8 mouse cellular contexts compared by ENCODE assay signal in genomic region chr9:21322211-21322916, GRCm38 (mm10). TPM values are rescaled to one million over a fixed set of nuclear protein-coding genes. Genes with fewer than 3 reads are reported as not detected.
DNase-seq lines count a peak whose midpoint lies in the region; ATAC-seq lines count a peak whose summit lies in the region.

No protein-coding gene starts in this region.

- DNase-seq in left cerebral cortex, adult 18-20 months (ENCODE audit: low spot score in 2 of 2), result peak; percentile 30 to 35
- DNase-seq in left cerebral cortex, adult 8-10 months (ENCODE audit: low spot score in 2 of 2), result no peak
- DNase-seq in ZHBTc4 (ENCODE audit: low read depth, low spot score), result peak; percentile 53
- DNase-seq in thymus, postnatal 36 days, result peak; percentile 69 to 81
- no peak for DNase-seq in testis, postnatal 14 days (ENCODE audit: low spot score)
- no peak for DNase-seq in urinary bladder, adult 2 months (ENCODE audit: low spot score)

- H3K4me2 ChIP-seq in heart, embryonic 16.5 days (ENCODE audit: low read depth, low read length), result peak overlapping the region; percentile 95

- peaks cover 67% of the 10 kb centered on the region for H3K79me2 ChIP-seq in macrophage (ENCODE audit: inconsistent target)

- H3K9me3 ChIP-seq in heart, embryonic 16.5 days (replicated peaks; ENCODE audit: control insufficient read depth, low read length), result no peaks in the 10 kb centered on the region; the same call in 1 of the 2 replicates

- WGBS in heart, embryonic 16.5 days, result 68% methylated on average over 19 of the region's 19 CpGs
- WGBS in macrophage (ENCODE audit: missing documents), result 51% methylated on average over 19 of the region's 19 CpGs

- peaks cover 2% of the 10 kb centered on the region; the same call in 1 of the 2 replicates for H3K36me3 ChIP-seq in heart, embryonic 16.5 days (ENCODE audit: control insufficient read depth, insufficient read depth)
- no peaks in the 10 kb centered on the region for H3K36me3 ChIP-seq in macrophage (ENCODE audit: inconsistent target)

- peaks cover 26% of the 10 kb centered on the region for H3K4me1 ChIP-seq in heart, embryonic 16.5 days (ENCODE audit: control insufficient read depth, insufficient read depth, low read length)

- no peak for ATAC-seq in heart, embryonic 16.5 days (replicated peaks; ENCODE audit: extremely low read depth, insufficient read depth, low FRiP score)

- no peaks in the 10 kb centered on the region for H3K27me3 ChIP-seq in heart, embryonic 16.5 days (ENCODE audit: control insufficient read depth, insufficient read depth, low read length)

- peak overlapping the region; percentile 90 for H3K9ac ChIP-seq in heart, embryonic 16.5 days (ENCODE audit: low read length)

- H3K4me3 ChIP-seq in heart, embryonic 16.5 days (ENCODE audit: low read length), result peak overlapping the region; percentile 92
- peak overlapping the region; percentile 84; the same call in 1 of the 2 replicates for H3K4me3 ChIP-seq in macrophage (ENCODE audit: inconsistent target)

- H3K27ac ChIP-seq in heart, embryonic 16.5 days (ENCODE audit: low read length), result peak overlapping the region; percentile 83
- H3K27ac ChIP-seq in macrophage, result no peak overlapping the region

RNA-seq across cellular contexts. Expression of gene Slc44a2, which starts 1.9 kb away (rescaled TPM):
- 10 to 100 TPM; 40.3 to 50.5 TPM for total RNA-seq in left cerebral cortex, adult 18-20 months (2021)
- 10 to 100 TPM; 48.0 to 68.9 (median 52.3) TPM for total RNA-seq in left cerebral cortex, adult 8-10 months (2022)
- 74.4 and 75.1 TPM in 2 replicates for polyA plus RNA-seq in heart, embryonic 16.5 days (2015; fragmentation: Nextera tagmentation; extraction: Ambion mirVana)
- total RNA-seq in macrophage (2018; cell fraction: chromatin; rRNA removed), result 100 to 1,000 TPM in 1 of 26 experiments, 10 to 100 TPM in 25; 25.2 to 101 (median 61.2) TPM
- 10 to 100 TPM; 27.4 to 55.5 (median 40.7) TPM for total RNA-seq in macrophage (2018; cell fraction: cytosol; rRNA removed)
- 100 to 1,000 TPM in 1 of 26 experiments, 10 to 100 TPM in 25; 42.5 to 101 (median 72.8) TPM for total RNA-seq in macrophage (2018; cell fraction: nucleus; rRNA removed)
- 23.3 to 39.4 TPM (median 32.8 TPM) in 3 replicates for polyA plus RNA-seq in macrophage (2018)
- polyA plus RNA-seq in urinary bladder, adult 2 months (2012; rRNA removed), result 136 and 143 TPM in 2 replicates

RNA-seq across cellular contexts. Expression of gene Ap1m2, which starts 10.2 kb away (rescaled TPM):
- total RNA-seq in left cerebral cortex, adult 18-20 months (2021), result 1 to 10 TPM; 1.6 TPM
- total RNA-seq in left cerebral cortex, adult 8-10 months (2022), result 1 to 10 TPM; 1.2 to 1.5 (median 1.4) TPM
- 5.3 and 5.7 TPM in 2 replicates for polyA plus RNA-seq in heart, embryonic 16.5 days (2015; fragmentation: Nextera tagmentation; extraction: Ambion mirVana)
- under 1 TPM in 1 of 26 experiments, not detected in 25; 0.30 TPM for total RNA-seq in macrophage (2018; cell fraction: chromatin; rRNA removed)
- under 1 TPM in 4 of 26 experiments, not detected in 22; 0.04 to 0.17 (median 0.10) TPM for total RNA-seq in macrophage (2018; cell fraction: cytosol; rRNA removed)
- total RNA-seq in macrophage (2018; cell fraction: nucleus; rRNA removed), result under 1 TPM in 4 of 26 experiments, not detected in 22; 0.22 to 0.47 (median 0.32) TPM
- polyA plus RNA-seq in macrophage (2018), result not detected in 3 replicates
- 40.7 and 46.5 TPM in 2 replicates for polyA plus RNA-seq in urinary bladder, adult 2 months (2012; rRNA removed)

RNA-seq across cellular contexts. Expression of gene Cdkn2d, which starts 31.2 kb away (rescaled TPM):
- total RNA-seq in left cerebral cortex, adult 18-20 months (2021), result 10 to 100 TPM; 52.9 to 61.6 TPM
- total RNA-seq in left cerebral cortex, adult 8-10 months (2022), result 10 to 100 TPM; 53.5 to 63.9 (median 58.8) TPM
- 105 and 110 TPM in 2 replicates for polyA plus RNA-seq in heart, embryonic 16.5 days (2015; fragmentation: Nextera tagmentation; extraction: Ambion mirVana)
- 10 to 100 TPM in 1 of 26 experiments, 1 to 10 TPM in 20, under 1 TPM in 4, not detected in 1; 0.66 to 10.1 (median 2.3) TPM for total RNA-seq in macrophage (2018; cell fraction: chromatin; rRNA removed)
- 10 to 100 TPM in 23 of 26 experiments, 1 to 10 TPM in 3; 7.1 to 20.2 (median 15.3) TPM for total RNA-seq in macrophage (2018; cell fraction: cytosol; rRNA removed)
- total RNA-seq in macrophage (2018; cell fraction: nucleus; rRNA removed), result 10 to 100 TPM in 7 of 26 experiments, 1 to 10 TPM in 19; 3.1 to 18.0 (median 7.2) TPM
- polyA plus RNA-seq in macrophage (2018), result 6.1 to 12.6 TPM (median 9.8 TPM) in 3 replicates
- 17.9 and 18.2 TPM in 2 replicates for polyA plus RNA-seq in urinary bladder, adult 2 months (2012; rRNA removed)

RNA-seq across cellular contexts. Expression of gene Kri1, which starts 34.6 kb away (rescaled TPM):
- 10 to 100 TPM; 36.8 to 38.5 TPM for total RNA-seq in left cerebral cortex, adult 18-20 months (2021)
- 10 to 100 TPM; 33.5 to 43.4 (median 39.4) TPM for total RNA-seq in left cerebral cortex, adult 8-10 months (2022)
- 10.5 and 13.2 TPM in 2 replicates for polyA plus RNA-seq in heart, embryonic 16.5 days (2015; fragmentation: Nextera tagmentation; extraction: Ambion mirVana)
- total RNA-seq in macrophage (2018; cell fraction: chromatin; rRNA removed), result 100 to 1,000 TPM in 23 of 26 experiments, 10 to 100 TPM in 3; 86.2 to 201 (median 143) TPM
- total RNA-seq in macrophage (2018; cell fraction: cytosol; rRNA removed), result 10 to 100 TPM; 19.2 to 38.5 (median 29.8) TPM
- 100 to 1,000 TPM in 4 of 26 experiments, 10 to 100 TPM in 22; 43.4 to 123 (median 71.4) TPM for total RNA-seq in macrophage (2018; cell fraction: nucleus; rRNA removed)
- polyA plus RNA-seq in macrophage (2018), result 26.4 to 51.5 TPM (median 40.3 TPM) in 3 replicates
- 31.0 and 31.8 TPM in 2 replicates for polyA plus RNA-seq in urinary bladder, adult 2 months (2012; rRNA removed)

RNA-seq across cellular contexts. Expression of gene Ilf3, which starts 45.3 kb away (rescaled TPM):
- total RNA-seq in left cerebral cortex, adult 18-20 months (2021), result 10 to 100 TPM; 79.2 to 81.4 TPM
- 10 to 100 TPM; 90.2 to 93.1 (median 91.0) TPM for total RNA-seq in left cerebral cortex, adult 8-10 months (2022)
- 105 and 108 TPM in 2 replicates for polyA plus RNA-seq in heart, embryonic 16.5 days (2015; fragmentation: Nextera tagmentation; extraction: Ambion mirVana)
- 100 to 1,000 TPM in 25 of 26 experiments, 10 to 100 TPM in 1; 91.4 to 349 (median 167) TPM for total RNA-seq in macrophage (2018; cell fraction: chromatin; rRNA removed)
- 10 to 100 TPM; 25.3 to 42.3 (median 32.5) TPM for total RNA-seq in macrophage (2018; cell fraction: cytosol; rRNA removed)
- total RNA-seq in macrophage (2018; cell fraction: nucleus; rRNA removed), result 100 to 1,000 TPM in 16 of 26 experiments, 10 to 100 TPM in 10; 78.0 to 241 (median 106) TPM
- 35.3 to 40.5 TPM (median 35.7 TPM) in 3 replicates for polyA plus RNA-seq in macrophage (2018)
- polyA plus RNA-seq in urinary bladder, adult 2 months (2012; rRNA removed), result 43.9 and 48.5 TPM in 2 replicates

Comparison
In these comparisons a context has a peak if more than half of its experiments do, and no peak if none do; other contexts are left out.
1. DNase-seq: peak in left cerebral cortex, adult 18-20 months (2 of 2), ZHBTc4 (single experiment) and thymus, postnatal 36 days (2 of 2); none in left cerebral cortex, adult 8-10 months (0 of 2), testis, postnatal 14 days (single experiment) and urinary bladder, adult 2 months (single experiment).